Mouse (Mus musculus): ENCODE results near the gene Veph1. TPM values are rescaled to one million over a fixed set of nuclear protein-coding genes. Genes with fewer than 3 reads are reported as not detected.

The Veph1 gene
- polyA plus RNA-seq, 1 experiment from 2014 or later: 2.7 TPM

DNA sequence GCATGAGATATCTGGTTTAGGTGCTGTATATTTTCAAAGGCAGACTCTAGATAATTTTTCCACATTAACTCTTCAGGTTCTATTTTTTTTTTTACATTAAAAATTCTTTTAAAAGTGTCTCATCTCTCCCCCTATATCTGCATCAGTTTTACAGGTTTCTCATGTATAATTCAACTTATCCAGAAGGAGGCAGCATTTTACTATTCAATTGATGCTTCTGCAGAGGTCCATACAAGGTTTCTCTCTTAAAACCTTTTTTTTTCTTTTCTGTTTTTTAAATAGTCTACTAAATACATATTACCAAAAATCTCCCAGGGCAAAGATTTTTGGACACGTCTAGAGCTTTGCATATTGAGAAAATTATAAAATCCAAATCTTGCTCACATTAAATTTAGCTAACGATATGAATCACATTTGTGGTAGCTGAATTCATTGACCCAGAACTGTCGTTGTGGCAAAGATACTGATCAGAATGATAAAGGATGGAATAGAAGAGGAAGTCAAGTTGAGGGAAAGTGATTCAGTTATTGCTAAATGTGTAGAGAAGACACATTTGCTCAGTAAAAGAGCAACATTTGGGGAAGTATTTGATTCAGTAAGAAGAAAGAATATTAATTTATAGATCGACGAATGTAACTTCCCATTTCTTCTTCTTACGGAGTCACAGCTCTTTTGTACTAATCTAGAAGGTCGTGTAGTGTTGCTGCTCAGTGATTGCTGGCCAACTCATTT, 292.3 kb downstream of the Veph1 start:
- Histone ChIP-seq H3K9ac (replicated peaks) (no peak overlapping the region), H3K36me3 (no peaks in the 10 kb centered on the region), H3K9me3 (replicated peaks) (no peaks in the 10 kb centered on the region), H3K4me1 (no peaks in the 10 kb centered on the region), H3K27ac (replicated peaks) (no peak overlapping the region), H3K4me3 (replicated peaks) (no peak overlapping the region), H3K4me2 (no peak overlapping the region), H3K27me3 (replicated peaks) (no peaks in the 10 kb centered on the region)
- 73% methylated on average over 7 of the region's 7 CpGs for WGBS
- no peak; the same call in 1 of the 2 replicates for ATAC-seq (ENCODE audit: low FRiP score)

Other genes starting within 250 kb of the Veph1 start
- 2.9 and 3.1 TPM in 2 replicates for gene Ptx3, start 76.9 kb downstream of the Veph1 start, polyA plus RNA-seq (2015; fragmentation: Nextera tagmentation; extraction: Ambion mirVana)

Measured in neural tube, embryonic 15.5 days (tissue).